Mouse (Mus musculus) myocyte (in vitro differentiated cells): ENCODE measurements around the gene Eno4. TPM values are rescaled to one million over a fixed set of nuclear protein-coding genes. Genes with fewer than 3 reads are reported as not detected.

Experiments used
- H3K27me3 ChIP-seq: one replicate; pipeline ENCODE4 v1.6.1; 2011; ENCODE audit not compliant: control insufficient read depth, insufficient read depth, insufficient read length
- H3K36me3 ChIP-seq: one replicate; pipeline ENCODE4 v1.6.1; 2011; ENCODE audit not compliant: control insufficient read depth, insufficient read depth
- H3K4me2 ChIP-seq: one replicate; pipeline ENCODE4 v1.6.1; 2011; ENCODE audit warnings: low read depth, control low read depth
- H3K4me3 ChIP-seq: one replicate; pipeline ENCODE4 v1.5.1; 2011; ENCODE audit warnings: mild to moderate bottlenecking, control low read depth, moderate library complexity
- H3K79me2 ChIP-seq: one replicate; pipeline ENCODE4 v1.6.1; 2011; ENCODE audit not compliant: control insufficient read depth, insufficient read depth
- H3ac ChIP-seq: one replicate; pipeline ENCODE4 v1.6.1; 2011; ENCODE audit not compliant: control insufficient read depth, insufficient read length
- CEBPB ChIP-seq: IDR thresholded peaks from 2 replicates; pipeline ENCODE4 v1.6.1; 2011; ENCODE audit warnings: mild to moderate bottlenecking, moderate library complexity; ENCODE audit not compliant: poor library complexity, insufficient read depth, severe bottlenecking
- E2F4 ChIP-seq: IDR thresholded peaks from one replicate; pipeline ENCODE4 v1.6.1; 2011; ENCODE audit warnings: mild to moderate bottlenecking, control low read depth, moderate library complexity; ENCODE audit not compliant: insufficient read depth
- MAX ChIP-seq: IDR thresholded peaks from one replicate; pipeline ENCODE4 v1.6.1; 2011; ENCODE audit warnings: low read depth, mild to moderate bottlenecking, control low read depth
- MYOD1 ChIP-seq, 3 experiments: IDR thresholded peaks; one replicate each; pipeline ENCODE4 v1.6.1; 2011; ENCODE audit warnings: control low read depth in 2 of 3, low read depth in 2 of 3, mild to moderate bottlenecking in 2 of 3, moderate library complexity in 1 of 3; ENCODE audit not compliant: insufficient read length in 2 of 3, control insufficient read depth in 1 of 3
- MYOG ChIP-seq, 3 experiments: IDR thresholded peaks; one replicate each; pipeline ENCODE4 v1.6.1; 2011; ENCODE audit warnings: control low read depth in 2 of 3, low read depth in 2 of 3, mild to moderate bottlenecking in 2 of 3; ENCODE audit not compliant: insufficient read length in 2 of 3, control insufficient read depth in 1 of 3, insufficient read depth in 1 of 3
- POLR2A ChIP-seq: IDR thresholded peaks from one replicate; pipeline ENCODE4 v1.6.1; 2011; ENCODE audit warnings: low read depth, mild to moderate bottlenecking, control low read depth, moderate library complexity; ENCODE audit not compliant: insufficient read length
- POLR2AphosphoS2 ChIP-seq: IDR thresholded peaks from one replicate; pipeline ENCODE4 v1.6.1; 2011; ENCODE audit warnings: low read depth, control low read depth; ENCODE audit not compliant: insufficient read length
- REST ChIP-seq: IDR thresholded peaks from one replicate; pipeline ENCODE4 v1.6.1; 2011; ENCODE audit warnings: mild to moderate bottlenecking, control low read depth, moderate library complexity; ENCODE audit not compliant: insufficient read depth, insufficient read length
- SRF ChIP-seq: IDR thresholded peaks from one replicate; pipeline ENCODE4 v1.6.1; 2011; ENCODE audit warnings: low read depth; ENCODE audit not compliant: control insufficient read depth, insufficient read length
- TCF12 ChIP-seq: IDR thresholded peaks from one replicate; pipeline ENCODE4 v1.6.1; 2011; ENCODE audit warnings: mild to moderate bottlenecking, control low read depth; ENCODE audit not compliant: poor library complexity, insufficient read depth, severe bottlenecking
- TCF3 ChIP-seq: IDR thresholded peaks from one replicate; pipeline ENCODE4 v1.6.1; 2011; ENCODE audit warnings: low read depth, control low read depth; ENCODE audit not compliant: insufficient read length
- USF1 ChIP-seq: IDR thresholded peaks from one replicate; pipeline ENCODE4 v1.6.1; 2011; ENCODE audit warnings: low read depth, mild to moderate bottlenecking, control low read depth, moderate library complexity
- polyA plus RNA-seq: library from polyadenylated mRNA; unstranded; fragments of >200 nt; fragmentation: generic; extraction: Trizol; gene quantifications from one replicate; pipeline ENCODE4 v1.2.1, GENCODE M21; 2012; ENCODE audit warnings: missing spikeins

Eno4 gene
- polyA plus RNA-seq, 1 experiment = 0.13 TPM

- Histone ChIP-seq H3K27me3 (no peaks in the 10 kb centered on the region), H3K4me2 (peak overlapping the region; percentile 53), H3K36me3 (no peaks in the 10 kb centered on the region), H3ac (no peak overlapping the region), H3K79me2 (no peaks in the 10 kb centered on the region), H3K4me3 (no peak overlapping the region)
- no peak for TF ChIP-seq MYOD1 (IDR thresholded peaks at IDR 0.05; ENCODE audit: control insufficient read depth in 1 of 3, insufficient read length in 2 of 3, low read depth in 2 of 3)
- no peak for TF ChIP-seq POLR2AphosphoS2
- TF ChIP-seq REST = no peak
These were observed 24.6 kb upstream of the Eno4 start for GRCm38 (mm10) chr19:58918597-58918996.

GRCm38 (mm10) chr19:58919148-58919547, 24.1 kb upstream of the Eno4 start:
- peak overlapping the region; percentile 53 for H3K4me2 ChIP-seq
- no peak overlapping the region for H3K4me3 ChIP-seq
- H3ac ChIP-seq = no peak overlapping the region
- no peaks in the 10 kb centered on the region for H3K79me2 ChIP-seq
- no peaks in the 10 kb centered on the region for H3K27me3 ChIP-seq
- H3K36me3 ChIP-seq = no peaks in the 10 kb centered on the region
- TF ChIP-seq MYOD1 (IDR thresholded peaks at IDR 0.05; ENCODE audit: control insufficient read depth in 1 of 3, insufficient read length in 2 of 3, low read depth in 2 of 3) = no peak
- TF ChIP-seq TCF12 = no peak
- TF ChIP-seq CEBPB = no peak
- TF ChIP-seq TCF3 = no peak
- no peak for TF ChIP-seq POLR2AphosphoS2
- no peak for TF ChIP-seq POLR2A
- no peak for TF ChIP-seq MYOG (IDR thresholded peaks at IDR 0.05; ENCODE audit: control insufficient read depth in 1 of 3, insufficient read depth in 1 of 3, insufficient read length in 2 of 3, low read depth in 2 of 3)
- TF ChIP-seq REST = no peak

- Histone ChIP-seq H3ac (no peak overlapping the region), H3K27me3 (no peaks in the 10 kb centered on the region), H3K4me2 (no peak overlapping the region), H3K36me3 (no peaks in the 10 kb centered on the region), H3K4me3 (no peak overlapping the region), H3K79me2 (no peaks in the 10 kb centered on the region)
- TF ChIP-seq REST (no peak), POLR2AphosphoS2 (no peak), E2F4 (no peak), TCF3 (no peak)
These were observed 12.0 kb upstream of the Eno4 start for GRCm38 (mm10) chr19:58931081-58931800.

DNA sequence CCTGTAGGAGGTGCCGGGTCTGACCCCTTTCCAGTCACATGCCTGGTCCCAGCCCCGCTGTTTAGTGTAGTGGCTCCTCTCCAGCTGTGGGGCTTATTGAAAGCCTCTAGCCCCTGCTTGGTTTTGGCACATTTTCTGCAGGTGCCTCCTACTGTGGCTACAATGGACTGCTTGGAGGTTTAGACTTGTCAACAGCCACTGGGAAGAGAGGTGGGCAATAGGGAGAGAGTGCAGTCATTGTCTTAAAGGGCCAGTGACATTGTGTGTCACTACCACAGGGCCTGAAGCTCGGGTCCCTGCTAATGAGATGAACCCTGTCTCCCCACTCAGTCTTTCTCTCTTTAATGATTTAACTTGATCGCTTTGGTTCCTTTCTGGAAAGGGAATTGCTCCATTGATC, 10.2 kb upstream of the Eno4 start:
- H3K4me3 ChIP-seq = no peak overlapping the region
- TF ChIP-seq TCF3 = no peak
- TF ChIP-seq E2F4 = no peak
- TF ChIP-seq REST = no peak
- TF ChIP-seq CEBPB = no peak
- TF ChIP-seq TCF12 = no peak
- no peaks in the 10 kb centered on the region for H3K27me3 ChIP-seq
- H3ac ChIP-seq = no peak overlapping the region
- no peaks in the 10 kb centered on the region for H3K36me3 ChIP-seq
- no peaks in the 10 kb centered on the region for H3K79me2 ChIP-seq
- no peak overlapping the region for H3K4me2 ChIP-seq

- no peak for TF ChIP-seq CEBPB
- no peak for TF ChIP-seq POLR2A
- TF ChIP-seq MYOG (IDR thresholded peaks at IDR 0.05; ENCODE audit: control insufficient read depth in 1 of 3, insufficient read depth in 1 of 3, insufficient read length in 2 of 3, low read depth in 2 of 3) = no peak
- no peak for TF ChIP-seq MAX
- no peak for TF ChIP-seq TCF3
- TF ChIP-seq E2F4 = no peak
- TF ChIP-seq POLR2AphosphoS2 = no peak
- no peak for TF ChIP-seq REST
- no peak for TF ChIP-seq TCF12
- no peak for TF ChIP-seq USF1
- no peak for TF ChIP-seq MYOD1 (IDR thresholded peaks at IDR 0.05; ENCODE audit: control insufficient read depth in 1 of 3, insufficient read length in 2 of 3, low read depth in 2 of 3)
- TF ChIP-seq SRF = no peak
- Histone ChIP-seq H3ac (no peak overlapping the region), H3K27me3 (no peaks in the 10 kb centered on the region), H3K4me3 (no peak overlapping the region), H3K79me2 (no peaks in the 10 kb centered on the region), H3K4me2 (no peak overlapping the region), H3K36me3 (no peaks in the 10 kb centered on the region)
These were observed 2.7 kb downstream of the Eno4 start for GRCm38 (mm10) chr19:58945959-58946358.
